In the genomic region with DNA sequence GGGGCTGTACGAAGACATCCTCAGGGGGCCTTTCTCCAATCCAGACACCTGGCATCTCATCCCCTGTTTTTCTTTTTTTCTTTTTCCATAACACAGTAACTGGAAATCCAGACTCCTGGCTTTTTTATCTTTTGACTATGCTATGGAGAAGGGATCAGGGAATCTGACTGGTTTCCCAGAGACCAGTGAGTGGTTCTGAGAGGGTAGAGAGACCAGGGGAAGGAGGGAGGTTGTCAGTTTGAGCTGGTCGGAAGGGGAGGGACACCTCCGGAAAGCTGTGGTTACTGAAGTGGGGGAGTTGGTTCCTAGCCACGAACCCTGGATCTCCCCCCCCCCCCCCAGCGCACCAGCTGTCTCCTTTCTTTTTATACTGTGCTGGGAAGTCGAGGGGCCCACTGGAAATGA, we compare ENCODE assay signal across 8 mouse cellular contexts. TPM values are rescaled to one million over a fixed set of nuclear protein-coding genes. Genes with fewer than 3 reads are reported as not detected.
A peak's percentile ranks its signal among the peaks of the same experiment; 100 is the strongest.
DNase-seq lines count a peak whose midpoint lies in the region; ATAC-seq and TF ChIP-seq lines count a peak whose summit lies in the region.

No protein-coding gene starts in this region.

- peak overlapping the region; percentile 97 for H3K4me2 ChIP-seq in liver, embryonic 12.5 days
- peak overlapping the region; percentile 81 for H3K4me2 ChIP-seq in neural tube, embryonic 11.5 days (ENCODE audit: low read depth)

- no peaks in the 10 kb centered on the region for H3K9me3 ChIP-seq in liver, embryonic 12.5 days (replicated peaks)
- no peaks in the 10 kb centered on the region for H3K9me3 ChIP-seq in neural tube, embryonic 11.5 days (ENCODE audit: control insufficient read depth, low read length)

- peak in 1 of 2 experiments; percentile 40 for DNase-seq in spleen, adult 2 months (ENCODE audit: low read depth in 1 of 2, low spot score in 2 of 2)
- no peak for DNase-seq in spleen, postnatal 14 days (ENCODE audit: low spot score in 2 of 2)
- DNase-seq in embryo, embryonic 9.5 days (ENCODE audit: extremely low spot score), result peak; percentile 42
- peak; percentile 57 for DNase-seq in heart, postnatal 4 days
- DNase-seq in neural tube, embryonic 11.5 days (ENCODE audit: low spot score), result no peak
- DNase-seq in spleen, adult 12 weeks (ENCODE audit: low spot score), result no peak

- no peak for TF ChIP-seq CTCF in spleen, adult 2 months (IDR thresholded peaks at IDR 0.05; ENCODE audit: extremely low read depth, insufficient read depth, insufficient read length, insufficient replicate concordance)

- peak; percentile 42; the same call in 1 of the 2 replicates for ATAC-seq in liver, embryonic 12.5 days
- ATAC-seq in neural tube, embryonic 11.5 days (ENCODE audit: insufficient read depth, low FRiP score, low TSS enrichment), result no peak
- no peak for ATAC-seq in erythroid progenitor cell, adult 5-6 weeks (replicated peaks; ENCODE audit: low FRiP score, poor library complexity, severe bottlenecking)

- WGBS in spleen, adult 2 months, result 3% methylated on average over 6 of the region's 6 CpGs
- 0% methylated on average over 6 of the region's 6 CpGs for WGBS in liver, embryonic 12.5 days (ENCODE audit: insufficient replicate concordance)
- WGBS in neural tube, embryonic 11.5 days, result 1% methylated on average over 5 of the region's 6 CpGs

- peak overlapping the region; percentile 86 for H3K9ac ChIP-seq in liver, embryonic 12.5 days
- H3K9ac ChIP-seq in neural tube, embryonic 11.5 days (ENCODE audit: low read length), result peak overlapping the region; percentile 99

- no peaks in the 10 kb centered on the region for H3K27me3 ChIP-seq in spleen, adult 2 months (ENCODE audit: control insufficient read depth, insufficient read depth, low read length)
- H3K27me3 ChIP-seq in liver, embryonic 12.5 days (replicated peaks), result no peaks in the 10 kb centered on the region
- H3K27me3 ChIP-seq in neural tube, embryonic 11.5 days (ENCODE audit: control insufficient read depth, insufficient read depth, low read length), result no peaks in the 10 kb centered on the region

- H3K27ac ChIP-seq in spleen, adult 2 months (ENCODE audit: insufficient read depth, low read length), result peak overlapping the region; percentile 62; the same call in 1 of the 2 replicates
- peak overlapping the region; percentile 88 for H3K27ac ChIP-seq in liver, embryonic 12.5 days
- peak overlapping the region; percentile 95 for H3K27ac ChIP-seq in neural tube, embryonic 11.5 days (ENCODE audit: low read depth, low read length)

- no peak for TF ChIP-seq POLR2A in spleen, adult 2 months (IDR thresholded peaks at IDR 0.05; ENCODE audit: low read depth, low read length)

- peaks cover 29% of the 10 kb centered on the region; the same call in 1 of the 2 replicates for H3K4me1 ChIP-seq in spleen, adult 2 months (ENCODE audit: control insufficient read depth, insufficient read depth, insufficient read length)
- peaks cover 98% of the 10 kb centered on the region for H3K4me1 ChIP-seq in liver, embryonic 12.5 days
- peaks cover 24% of the 10 kb centered on the region for H3K4me1 ChIP-seq in neural tube, embryonic 11.5 days (ENCODE audit: control insufficient read depth, insufficient read depth, low read length)

- H3K36me3 ChIP-seq in spleen, adult 2 months (ENCODE audit: control insufficient read depth, insufficient read depth, low read length), result peaks cover 7% of the 10 kb centered on the region; the same call in 1 of the 2 replicates
- H3K36me3 ChIP-seq in liver, embryonic 12.5 days, result peaks cover 10% of the 10 kb centered on the region; the same call in 1 of the 2 replicates
- no peaks in the 10 kb centered on the region for H3K36me3 ChIP-seq in neural tube, embryonic 11.5 days (ENCODE audit: control insufficient read depth, insufficient read depth, low read length)

- peak overlapping the region; percentile 88 for H3K4me3 ChIP-seq in spleen, adult 2 months (ENCODE audit: extremely low read depth, insufficient read depth, insufficient read length)
- peak overlapping the region; percentile 75 for H3K4me3 ChIP-seq in liver, embryonic 12.5 days
- H3K4me3 ChIP-seq in neural tube, embryonic 11.5 days (ENCODE audit: low read depth, low read length), result peak overlapping the region; percentile 92

RNA-seq across cellular contexts. Expression of gene Arhgef2, which starts 17.2 kb away (rescaled TPM):
- polyA plus RNA-seq in spleen, adult 2 months (2012; rRNA removed), result 120 and 146 TPM in 2 replicates
- total RNA-seq in heart, postnatal 4 days (2021), result 100 to 1,000 TPM; 104 to 109 TPM
- 30.5 and 33.0 TPM in 2 replicates for polyA plus RNA-seq in liver, embryonic 12.5 days (2016; fragmentation: Nextera tagmentation; extraction: Ambion mirVana)
- 142 and 145 TPM in 2 replicates for polyA plus RNA-seq in neural tube, embryonic 11.5 days (2014; fragmentation: Nextera tagmentation; extraction: Ambion mirVana)
- 17.7 and 23.9 TPM in 2 replicates for total RNA-seq in erythroid progenitor cell, adult 5-6 weeks (2015; ENCODE audit: low replicate concordance)
- 12.7 and 15.7 TPM in 2 replicates for total RNA-seq in erythroid progenitor cell, adult 5-6 weeks (2017; ENCODE audit: low replicate concordance)

RNA-seq across cellular contexts. Expression of gene Rxfp4, which starts 30.0 kb away (rescaled TPM):
- not detected in 2 replicates for polyA plus RNA-seq in spleen, adult 2 months (2012; rRNA removed)
- total RNA-seq in heart, postnatal 4 days (2021), result under 1 TPM in 1 of 2 experiments, not detected in 1; 0.20 TPM
- not detected in 2 replicates for polyA plus RNA-seq in liver, embryonic 12.5 days (2016; fragmentation: Nextera tagmentation; extraction: Ambion mirVana)
- polyA plus RNA-seq in neural tube, embryonic 11.5 days (2014; fragmentation: Nextera tagmentation; extraction: Ambion mirVana), result not detected in 2 replicates
- not detected in 2 replicates for total RNA-seq in erythroid progenitor cell, adult 5-6 weeks (2015; ENCODE audit: low replicate concordance)
- not detected in 2 replicates for total RNA-seq in erythroid progenitor cell, adult 5-6 weeks (2017; ENCODE audit: low replicate concordance)

RNA-seq across cellular contexts. Expression of gene Ssr2, which starts 47.3 kb away (rescaled TPM):
- 77.2 and 88.7 TPM in 2 replicates for polyA plus RNA-seq in spleen, adult 2 months (2012; rRNA removed)
- total RNA-seq in heart, postnatal 4 days (2021), result 100 to 1,000 TPM; 145 to 152 TPM
- polyA plus RNA-seq in liver, embryonic 12.5 days (2016; fragmentation: Nextera tagmentation; extraction: Ambion mirVana), result 172 and 177 TPM in 2 replicates
- 185 and 195 TPM in 2 replicates for polyA plus RNA-seq in neural tube, embryonic 11.5 days (2014; fragmentation: Nextera tagmentation; extraction: Ambion mirVana)
- 97.7 and 101 TPM in 2 replicates for total RNA-seq in erythroid progenitor cell, adult 5-6 weeks (2015; ENCODE audit: low replicate concordance)
- total RNA-seq in erythroid progenitor cell, adult 5-6 weeks (2017; ENCODE audit: low replicate concordance), result 23.9 and 50.2 TPM in 2 replicates

Comparison
In these comparisons a context has a peak if more than half of its experiments do, and no peak if none do; other contexts are left out.
1. DNase-seq: peak in embryo, embryonic 9.5 days (single experiment) and heart, postnatal 4 days (single experiment); none in spleen, postnatal 14 days (0 of 2), neural tube, embryonic 11.5 days (single experiment) and spleen, adult 12 weeks (single experiment).
2. Peak in every context shown above with its lines, with median percentiles within 50 percentile points of each other: H3K27ac ChIP-seq and H3K4me3 ChIP-seq.